11 mouse cellular contexts compared by ENCODE assay signal in genomic region chr1:152594690-152595089, GRCm38 (mm10).
A peak's percentile ranks its signal among the peaks of the same experiment; 100 is the strongest.
DNase-seq lines count a peak whose midpoint lies in the region; ATAC-seq and TF ChIP-seq lines count a peak whose summit lies in the region.
"Had no signal": no experiment of that assay in that cellular context is flagged by ENCODE, and none has a peak within 500 bp of the region (broad histone marks: within the 10 kb centered on the region; RNA-seq: fewer than 3 reads in every experiment).

No protein-coding gene starts in this region.

- peak overlapping the region; percentile 67 for H3K27ac ChIP-seq in liver, adult 2 months (replicated peaks; ENCODE audit: insufficient read depth, low read depth, low read length)
- peak overlapping the region; percentile 64 for H3K27ac ChIP-seq in heart, embryonic 12.5 days (ENCODE audit: poor library complexity, severe bottlenecking)
- H3K27ac ChIP-seq in liver, embryonic 15.5 days (replicated peaks) = peak overlapping the region; percentile 97
- H3K27ac ChIP-seq in midbrain, embryonic 13.5 days = no peak overlapping the region
- H3K27ac ChIP-seq: hindbrain, embryonic 14.5 days had no signal

- DNase-seq in adrenal gland, adult 2 months = peak; percentile 43
- no peak for DNase-seq in adrenal gland, adult 8-10 months
- DNase-seq in liver, adult 2 months (ENCODE audit: extremely low read depth, low read depth, low spot score) = no peak
- DNase-seq in liver = no peak
- DNase-seq in natural killer cell, adult 2 months (ENCODE audit: low spot score in 2 of 2) = no peak
- DNase-seq: cerebellum, adult 9-10 months had no signal

- peaks cover 5% of the 10 kb centered on the region; the same call in 1 of the 2 replicates for H3K79me2 ChIP-seq in liver, adult 2 months (ENCODE audit: control insufficient read depth, insufficient read depth, low read length)

- no peak overlapping the region for H3K4me3 ChIP-seq in liver, adult 2 months (ENCODE audit: insufficient read depth, low read depth, low read length)
- no peak overlapping the region for H3K4me3 ChIP-seq in heart, embryonic 12.5 days
- H3K4me3 ChIP-seq in liver, embryonic 15.5 days (replicated peaks) = no peak overlapping the region
- H3K4me3 ChIP-seq in midbrain, embryonic 13.5 days (replicated peaks) = no peak overlapping the region

- peaks cover 10% of the 10 kb centered on the region for H3K4me1 ChIP-seq in liver, adult 2 months (ENCODE audit: control insufficient read depth, insufficient read depth, low read length)
- peaks cover 77% of the 10 kb centered on the region for H3K4me1 ChIP-seq in heart, embryonic 12.5 days (replicated peaks)
- H3K4me1 ChIP-seq in liver, embryonic 15.5 days (replicated peaks) = peaks cover 64% of the 10 kb centered on the region
- peaks cover 7% of the 10 kb centered on the region; the same call in 1 of the 2 replicates for H3K4me1 ChIP-seq in midbrain, embryonic 13.5 days (replicated peaks)

- peak; percentile 68 for ATAC-seq in heart, embryonic 12.5 days (ENCODE audit: insufficient number of reproducible peaks, low FRiP score)
- ATAC-seq in liver, embryonic 15.5 days (ENCODE audit: insufficient read depth) = no peak
- ATAC-seq in midbrain, embryonic 13.5 days = no peak

- TF ChIP-seq CTCF in liver, adult 2 months (IDR thresholded peaks at IDR 0.05; ENCODE audit: low read depth, low read length) = no peak

- no peaks in the 10 kb centered on the region for H3K9me3 ChIP-seq in heart, embryonic 12.5 days (replicated peaks)
- no peaks in the 10 kb centered on the region for H3K9me3 ChIP-seq in liver, embryonic 15.5 days (replicated peaks)
- no peaks in the 10 kb centered on the region for H3K9me3 ChIP-seq in midbrain, embryonic 13.5 days

- WGBS in liver, adult 2 months = 54% methylated on average over 5 of the region's 5 CpGs
- 41% methylated on average over 5 of the region's 5 CpGs for WGBS in heart, embryonic 12.5 days
- 13% methylated on average over 5 of the region's 5 CpGs for WGBS in liver, embryonic 15.5 days (ENCODE audit: insufficient replicate concordance)
- WGBS in midbrain, embryonic 13.5 days = 86% methylated on average over 5 of the region's 5 CpGs

- H3K36me3 ChIP-seq in liver, adult 2 months (ENCODE audit: control insufficient read depth, insufficient read depth, low read length) = no peaks in the 10 kb centered on the region
- H3K36me3 ChIP-seq in heart, embryonic 12.5 days = peaks cover 8% of the 10 kb centered on the region; the same call in 1 of the 2 replicates
- no peaks in the 10 kb centered on the region for H3K36me3 ChIP-seq in liver, embryonic 15.5 days (replicated peaks)
- H3K36me3 ChIP-seq in midbrain, embryonic 13.5 days = no peaks in the 10 kb centered on the region
- H3K36me3 ChIP-seq: G1E had no signal

- TF ChIP-seq POLR2A in liver, adult 2 months (IDR thresholded peaks at IDR 0.05; ENCODE audit: extremely low read depth, insufficient read depth, low read length) = no peak

- no peak overlapping the region for H3K4me2 ChIP-seq in heart, embryonic 12.5 days
- H3K4me2 ChIP-seq in liver, embryonic 15.5 days = no peak overlapping the region
- no peak overlapping the region for H3K4me2 ChIP-seq in midbrain, embryonic 13.5 days (replicated peaks)
- H3K4me2 ChIP-seq: hindbrain, embryonic 14.5 days had no signal

- no peaks in the 10 kb centered on the region for H3K27me3 ChIP-seq in liver, adult 2 months (ENCODE audit: control insufficient read depth, insufficient read depth, low read length)
- H3K27me3 ChIP-seq in heart, embryonic 12.5 days (replicated peaks) = no peaks in the 10 kb centered on the region
- H3K27me3 ChIP-seq in liver, embryonic 15.5 days = no peaks in the 10 kb centered on the region
- H3K27me3 ChIP-seq in midbrain, embryonic 13.5 days = no peaks in the 10 kb centered on the region

- H3K9ac ChIP-seq in liver, adult 2 months (ENCODE audit: low read depth, low read length) = no peak overlapping the region
- H3K9ac ChIP-seq in heart, embryonic 12.5 days = no peak overlapping the region
- no peak overlapping the region for H3K9ac ChIP-seq in liver, embryonic 15.5 days
- no peak overlapping the region for H3K9ac ChIP-seq in midbrain, embryonic 13.5 days (replicated peaks)
- H3K9ac ChIP-seq: hindbrain, embryonic 14.5 days had no signal
